Mouse (Mus musculus) granulocyte monocyte progenitor cell, adult 5-6 weeks (primary cell): ENCODE results near the gene Unc5c. TPM values are rescaled to one million over a fixed set of nuclear protein-coding genes. Genes with fewer than 3 reads are reported as not detected.

Experiments
- ATAC-seq: replicated peaks from 2 replicates; pipeline ENCODE4 v1.8.0; 2016; ENCODE audit warnings: mild to moderate bottlenecking, moderate TSS enrichment, inconsistent platforms; ENCODE audit not compliant: poor library complexity, severe bottlenecking
- total RNA-seq, 2 experiments: library from RNA; stranded (forward) in 1 of 2; stranded (reverse) in 1 of 2; fragments of 200-712, 200-1000 nt in 1 of 2; fragments of >200 nt in 1 of 2; fragmentation: Nextera tagmentation in 1 of 2; gene quantifications; 2 replicates each; pipeline ENCODE4 v1.2.3; 2014 to 2017

The Unc5c gene
- total RNA-seq, 2 experiments from 2014 or later = not detected

DNA sequence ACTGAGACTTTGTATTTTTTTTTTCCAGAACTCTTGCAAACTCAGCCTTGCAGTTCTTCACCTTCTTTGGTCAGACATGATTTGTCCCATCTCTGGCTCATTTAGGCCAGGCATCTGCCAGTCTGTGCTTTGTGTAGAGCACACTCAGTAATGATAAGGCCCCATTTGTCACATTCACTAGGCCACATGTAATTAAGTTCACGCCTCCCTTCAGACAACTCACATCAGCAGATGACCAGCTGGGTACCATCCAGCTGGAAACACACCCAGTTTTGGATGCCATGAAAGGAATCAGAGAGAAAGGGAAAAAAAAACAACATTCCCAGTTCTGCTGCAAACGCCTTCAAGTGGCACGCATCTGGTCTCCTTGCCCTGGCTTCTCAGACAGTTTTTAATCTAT, 329.4 kb downstream of the Unc5c start:
- ATAC-seq = no peak

- no peak for ATAC-seq
Measured at GRCm38 (mm10) chr3:141797372-141797771, 332.4 kb downstream of the Unc5c start.

DNA sequence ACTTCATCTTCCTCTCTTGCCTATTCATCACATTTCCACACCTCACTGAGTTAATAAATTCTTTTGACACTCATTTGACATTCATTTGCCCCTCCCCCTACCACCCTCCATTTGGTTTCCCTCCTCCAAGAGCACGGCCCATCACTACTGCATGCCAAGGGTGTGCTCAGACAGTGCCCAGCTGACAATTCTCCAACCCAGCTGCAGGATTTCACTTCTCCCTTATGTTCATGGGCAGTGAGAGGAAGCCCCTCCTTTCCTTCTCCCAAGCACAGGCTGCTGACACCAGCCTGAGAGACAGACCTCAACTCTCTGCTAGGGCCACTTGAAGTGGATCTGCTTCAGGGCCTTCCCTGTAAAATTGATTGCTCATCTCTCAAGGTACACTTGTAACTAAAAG, 332.8 kb downstream of the Unc5c start:
- peak; percentile 97 for ATAC-seq

DNA sequence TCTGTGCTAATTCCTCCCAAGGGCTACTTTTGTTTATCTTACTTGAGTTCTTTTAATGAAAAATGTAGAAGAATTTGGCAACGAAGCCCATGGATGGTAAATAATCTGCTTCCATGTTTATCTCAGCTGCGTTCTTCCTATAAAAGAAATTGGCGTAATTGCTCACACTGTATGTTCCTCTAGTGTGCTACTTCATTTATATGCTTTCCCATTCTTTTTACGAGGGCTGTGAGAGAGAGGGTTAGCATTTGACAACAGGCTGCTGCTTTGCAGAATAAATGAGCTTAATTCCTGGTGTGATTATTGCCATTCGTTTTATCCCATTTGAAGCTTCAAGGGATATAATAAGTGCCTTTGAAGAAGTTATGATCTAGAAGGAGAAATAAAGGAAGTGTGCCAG, 339.1 kb downstream of the Unc5c start:
- no peak for ATAC-seq

DNA sequence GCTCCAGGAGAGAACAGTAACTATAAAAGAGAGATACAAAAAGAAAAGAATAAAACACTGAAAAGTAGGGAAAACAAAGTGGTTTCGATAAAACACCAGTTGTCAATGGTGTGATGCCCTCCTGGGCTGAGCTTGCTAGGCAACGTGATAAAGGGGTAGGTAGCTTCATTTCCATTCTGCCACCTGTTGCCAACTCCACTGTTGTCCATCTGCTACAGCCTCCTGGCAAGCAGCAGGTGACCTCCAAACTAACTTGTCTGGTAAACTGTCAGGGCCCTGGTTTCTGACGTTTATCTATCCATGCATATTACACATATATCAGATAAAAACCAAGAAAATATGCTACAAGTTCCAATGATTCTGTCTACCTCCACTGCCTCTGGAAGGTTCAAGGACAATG, 344.6 kb downstream of the Unc5c start:
- no peak for ATAC-seq

GRCm38 (mm10) chr3:141810944-141811343, 345.9 kb downstream of the Unc5c start:
- ATAC-seq = 0 out of 2 replicates have a peak, but pooled peaks have one; percentile 7

GRCm38 (mm10) chr3:141811348-141811747, 346.3 kb downstream of the Unc5c start:
- ATAC-seq = peak; percentile 82

GRCm38 (mm10) chr3:141814776-141815175, 349.8 kb downstream of the Unc5c start:
- ATAC-seq = no peak

DNA sequence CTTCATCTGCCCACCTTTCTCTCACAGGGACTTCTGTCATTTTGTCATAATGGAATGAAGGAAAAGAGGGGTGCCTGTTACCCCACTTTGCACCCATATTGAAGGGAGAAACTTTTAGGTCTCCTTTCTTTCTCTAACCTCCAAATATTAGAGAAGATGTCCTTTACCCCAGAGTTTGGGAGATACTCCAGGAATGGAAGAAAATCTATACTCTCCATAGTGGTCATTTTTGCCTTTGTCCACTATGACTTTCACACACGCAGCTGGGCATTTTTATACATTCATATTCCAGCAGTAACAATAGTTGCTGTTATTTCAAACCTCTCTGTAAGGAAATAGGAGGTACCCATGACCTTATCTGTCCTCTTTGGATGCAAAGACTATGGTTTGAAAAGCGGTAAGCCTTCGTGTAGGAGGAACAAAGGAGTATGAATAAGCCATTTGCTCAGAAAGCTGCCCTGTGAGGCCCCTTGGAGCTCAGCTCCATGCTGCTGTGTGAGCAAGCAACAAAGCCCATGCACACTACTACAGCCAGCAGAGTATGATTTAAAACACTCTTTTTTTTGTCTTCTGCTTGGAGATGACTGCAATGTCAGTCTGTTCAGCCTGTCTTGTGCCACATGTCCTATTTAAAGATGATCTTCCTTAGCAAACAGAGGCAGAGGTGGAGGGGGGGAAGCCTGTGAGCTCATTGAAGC, 353.7 kb downstream of the Unc5c start:
- no peak for ATAC-seq

GRCm38 (mm10) chr3:141819331-141819941, 354.4 kb downstream of the Unc5c start:
- ATAC-seq = no peak

DNA sequence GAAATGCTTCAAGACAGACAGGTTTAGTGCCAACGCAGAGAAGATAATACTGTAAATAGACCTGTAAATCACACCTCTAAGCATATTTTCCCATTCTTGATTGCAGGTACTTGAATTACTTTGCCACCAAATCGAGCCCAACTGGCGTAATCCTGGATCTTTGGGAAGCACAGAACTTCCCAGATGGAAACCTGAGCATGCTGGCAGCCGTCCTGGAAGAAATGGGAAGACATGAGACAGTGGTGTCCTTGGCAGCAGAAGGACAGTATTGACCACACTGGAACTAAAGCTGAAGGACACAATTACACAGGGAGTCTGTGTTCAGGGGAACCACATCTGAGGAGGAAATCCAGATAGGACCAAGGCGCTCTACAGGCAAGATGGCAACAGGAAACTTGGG, 363.3 kb downstream of the Unc5c start:
- 0 out of 2 replicates have a peak, but pooled peaks have one; percentile 12 for ATAC-seq

GRCm38 (mm10) chr3:141831135-141831534, 366.1 kb downstream of the Unc5c start:
- ATAC-seq = peak; percentile 83

- peak; percentile 94 for ATAC-seq
Measured at GRCm38 (mm10) chr3:141838864-141839263, 373.8 kb downstream of the Unc5c start.

DNA sequence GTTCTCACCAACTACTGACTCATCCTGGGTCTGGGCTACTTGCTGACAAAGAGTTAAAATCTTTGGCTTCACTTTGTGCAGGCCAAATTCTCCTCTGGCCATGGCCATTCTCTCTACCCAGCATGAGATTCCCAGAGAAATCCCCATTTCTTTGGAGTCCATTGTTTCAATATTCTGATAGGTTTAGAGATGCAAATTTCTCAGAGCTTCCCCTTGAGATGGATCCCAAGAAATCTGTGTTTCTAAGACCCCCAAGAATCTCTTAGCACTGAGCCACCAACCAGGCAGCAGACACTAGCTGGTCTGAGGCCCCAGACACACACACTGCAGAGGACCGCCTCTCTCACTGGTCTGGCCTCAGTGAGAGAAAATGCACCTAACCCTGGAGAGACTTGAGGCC, 384.2 kb downstream of the Unc5c start:
- no peak for ATAC-seq

DNA sequence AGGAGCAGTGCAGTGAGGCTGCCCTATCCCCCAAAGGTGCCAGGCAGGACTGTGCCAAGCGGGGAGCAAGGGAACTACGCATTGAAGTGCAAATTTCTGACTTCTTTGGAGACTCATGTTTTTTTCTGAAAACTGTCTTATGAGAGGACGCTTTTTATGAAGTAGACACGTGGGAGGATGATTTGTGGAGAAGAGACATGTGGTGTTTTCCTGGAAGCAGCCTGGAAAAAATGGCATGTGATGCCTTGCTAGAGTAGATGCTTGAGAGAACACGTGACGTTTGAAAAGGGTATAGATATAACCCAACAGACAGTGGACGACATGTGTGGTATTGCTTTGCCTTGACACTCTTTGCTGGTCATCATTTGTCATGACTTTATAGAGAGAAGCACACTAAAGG, 385.1 kb downstream of the Unc5c start:
- ATAC-seq = no peak

DNA sequence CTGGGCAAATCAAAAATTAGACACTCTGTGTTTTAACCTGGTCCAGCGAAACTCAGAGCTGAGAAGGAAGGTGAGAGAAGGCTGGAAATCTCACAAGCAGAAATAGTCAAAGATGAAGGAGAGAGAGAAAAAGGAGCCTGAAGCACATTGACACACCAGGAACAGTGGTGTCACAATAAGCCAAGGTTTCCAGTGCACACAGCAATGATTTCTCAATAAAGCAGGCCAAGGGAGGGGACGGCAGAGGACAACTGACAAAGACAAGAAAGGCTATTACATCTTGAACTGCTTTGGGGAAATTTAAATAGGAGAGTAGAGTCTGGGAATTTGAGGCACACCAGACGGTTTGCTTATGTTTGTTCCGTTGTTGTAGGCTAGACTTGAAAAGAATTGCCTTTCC, 389.3 kb downstream of the Unc5c start:
- ATAC-seq = peak; percentile 66

DNA sequence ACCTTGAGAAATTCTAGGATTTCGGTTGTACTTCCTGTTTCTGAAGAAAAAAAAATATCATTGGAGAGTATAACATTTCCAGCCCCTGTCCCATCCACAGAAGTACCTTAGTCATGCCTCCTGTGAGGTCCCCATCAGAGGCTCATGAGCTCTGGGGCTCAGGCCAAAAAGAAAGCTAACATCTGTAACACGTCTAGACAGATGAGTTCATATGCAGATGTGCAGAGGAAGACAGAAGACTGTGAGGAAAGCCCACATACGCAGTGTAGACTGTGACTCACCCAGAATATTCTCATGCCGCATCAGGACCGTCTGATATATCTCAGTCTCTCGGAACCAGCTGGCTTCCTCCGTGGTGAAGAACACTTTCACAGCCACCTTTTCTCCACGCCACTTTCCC, 392.1 kb downstream of the Unc5c start:
- no peak for ATAC-seq

DNA sequence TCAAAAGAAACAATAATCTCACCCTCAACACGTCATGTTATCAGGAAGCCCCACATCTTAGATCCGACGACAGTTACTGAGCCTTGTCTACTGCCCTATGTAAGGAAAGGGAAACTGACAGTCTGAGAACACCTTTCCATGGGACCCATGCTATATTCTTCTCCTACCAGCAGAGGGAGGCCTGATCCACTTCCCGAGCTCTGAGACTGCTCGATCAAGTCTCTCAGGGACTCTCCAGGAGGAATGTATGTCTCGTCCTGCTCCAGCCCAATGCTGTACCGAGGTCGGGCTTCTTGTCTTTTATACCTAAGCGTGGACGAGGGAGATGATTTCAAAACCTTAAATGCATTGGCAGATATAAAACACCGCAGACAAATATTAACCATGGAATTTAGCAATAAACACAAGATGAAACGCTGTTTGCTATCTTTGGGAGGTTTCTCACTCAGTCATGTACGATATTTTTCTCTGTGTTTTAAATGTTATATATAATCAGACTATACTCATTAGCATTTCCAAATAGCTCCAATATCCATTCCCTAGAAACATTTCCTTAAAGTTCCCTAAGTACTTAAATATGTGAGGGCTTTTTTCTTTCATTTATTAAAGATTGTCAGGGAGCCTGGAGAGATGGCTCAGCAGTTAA, 397.9 kb downstream of the Unc5c start:
- peak; percentile 99 for ATAC-seq

GRCm38 (mm10) chr3:141871805-141872204, 406.8 kb downstream of the Unc5c start:
- no peak for ATAC-seq

DNA sequence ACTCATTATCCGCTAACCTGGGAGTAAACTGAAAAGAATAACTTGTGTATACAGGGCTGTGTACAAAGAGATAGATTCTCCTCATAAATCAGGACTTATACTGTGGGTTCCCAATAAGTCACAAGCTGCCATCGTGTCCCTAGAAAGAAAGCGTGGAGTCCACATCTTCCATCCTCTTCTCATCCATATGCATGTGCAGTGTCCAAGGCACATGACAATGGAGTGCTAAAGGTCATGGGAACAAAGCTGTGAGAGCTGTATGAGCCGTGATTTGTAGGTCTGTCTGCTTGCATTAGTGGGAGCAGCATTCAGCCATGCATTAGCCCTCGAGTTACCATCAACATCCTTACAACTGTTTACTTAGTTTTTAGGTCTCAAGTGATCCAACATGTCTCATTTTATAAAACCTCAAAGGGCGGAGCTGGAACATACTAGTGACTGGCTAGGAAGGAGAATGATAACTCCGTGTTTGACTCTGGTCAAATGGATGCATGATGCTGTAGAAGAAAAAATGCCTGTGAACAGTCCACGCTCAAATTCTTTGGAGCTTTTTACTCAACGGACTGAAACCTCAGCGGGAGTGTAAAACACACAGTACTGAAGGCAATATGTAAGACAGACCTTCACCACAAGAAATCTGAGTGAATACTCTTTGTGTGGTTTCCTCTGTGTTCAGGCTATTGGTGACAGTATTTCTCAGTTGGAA, 407.5 kb downstream of the Unc5c start:
- ATAC-seq = no peak

GRCm38 (mm10) chr3:141882496-141882895, 417.5 kb downstream of the Unc5c start:
- ATAC-seq = no peak
